Mouse (Mus musculus) lung, adult 2 months (tissue): Measurements from ENCODE around the gene Gm3468. TPM values are rescaled to one million over a fixed set of nuclear protein-coding genes. Genes with fewer than 3 reads are reported as not detected.
"Not testable (repeated sequence)": the region's sequence is repeated elsewhere in the genome, so short reads cannot be mapped to it uniquely, and the experiment has no call there.

ENCODE experiments used
- DNase-seq: peaks from one replicate; pipeline ENCODE4 v3.0.0; 2022
- H3K4me1 ChIP-seq: fragments of 200-500 bp; 2 replicates; pipeline ENCODE4 v1.6.1; 2011; ENCODE audit warnings: low read length; ENCODE audit not compliant: control insufficient read depth, insufficient read depth
- H3K4me3 ChIP-seq: fragments of 200-500 bp; replicated peaks from 2 replicates; pipeline ENCODE3; 2011; ENCODE audit warnings: low read depth, mild to moderate bottlenecking, control low read depth, low read length; ENCODE audit errors: extremely low read depth
- WGBS: fragments of 180-500 bp; shearing (Covaris S2); methylation state at CpG from one replicate; pipeline ENCODE4 v1.1.7; 2018; 5-methylcytosine and 5-hydroxymethylcytosine counted together
- polyA plus RNA-seq: library from polyadenylated mRNA; depleted of rRNA; stranded (reverse); fragments of >200 nt; gene quantifications from 2 replicates; pipeline ENCODE4 v1.2.3, GENCODE M21; 2012; rRNA removed

The Gm3468 gene
- 0.17 TPM in 1 of 2 replicates, not detected in the other for polyA plus RNA-seq

DNA sequence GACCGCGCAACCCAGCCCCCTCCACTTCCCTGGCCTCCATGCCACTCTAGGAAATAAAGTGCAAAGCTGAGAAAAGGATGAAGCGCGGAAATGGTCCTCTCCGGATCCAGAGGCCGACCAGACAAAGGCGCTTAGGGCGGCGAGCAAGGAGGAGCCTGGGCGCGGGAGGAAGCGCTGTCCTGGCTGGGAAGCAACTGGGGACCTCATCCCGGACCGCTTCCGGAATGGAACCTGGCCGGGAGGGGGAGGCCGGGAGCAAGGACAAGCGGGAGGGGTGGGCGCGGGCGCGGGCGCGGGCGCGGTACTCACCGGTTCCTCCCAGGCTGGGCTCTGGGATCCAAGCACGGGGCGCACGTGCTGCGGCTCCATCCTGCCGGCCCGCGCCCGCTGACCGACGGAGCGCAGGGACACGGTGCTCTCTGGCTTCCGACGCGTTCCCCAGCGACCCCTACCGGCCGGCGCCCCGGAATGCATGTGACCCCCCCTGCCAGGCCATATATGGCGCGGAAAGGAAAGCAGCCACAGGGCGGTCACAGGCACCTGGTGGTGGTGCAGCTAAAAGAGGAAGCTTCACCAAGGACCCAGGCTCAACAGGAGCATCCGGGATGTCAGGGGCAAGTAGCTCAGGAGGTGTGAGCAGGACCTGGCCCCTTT lies at the start of gene Gm3468:
Gene Gm3468 (minus strand): TSS at position 394 of the 654 bp plus-strand sequence.
- H3K4me1 ChIP-seq, H3K4me3 ChIP-seq: not testable (repeated sequence)
- WGBS, result 1% methylated on average over 47 of the region's 51 CpGs
- DNase-seq, result peak; percentile 8

DNA sequence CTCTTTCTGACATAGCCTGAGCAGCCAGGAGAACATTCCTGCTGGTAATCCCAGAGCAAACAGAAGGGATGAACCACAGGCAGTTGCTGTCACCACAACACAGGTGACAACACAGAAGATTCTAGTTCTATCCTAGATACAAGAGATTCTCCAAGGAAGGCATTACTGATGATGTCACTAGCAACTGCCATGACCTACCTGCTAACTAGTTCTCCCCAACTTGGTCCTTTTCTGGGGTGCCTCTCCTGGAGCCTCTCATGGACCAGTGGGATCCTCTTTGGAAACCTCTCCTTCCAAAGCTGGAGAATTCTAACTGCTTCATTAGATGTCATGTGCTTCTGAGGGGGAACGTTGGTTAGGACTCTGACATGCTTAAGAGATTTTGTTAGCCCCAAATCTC lies 17.2 kb upstream of the Gm3468 start, which contains the start of gene Gm3476:
Gene Gm3476 (minus strand): TSS at position 101 of the 400 bp plus-strand sequence.
- not testable (repeated sequence) for DNase-seq

DNA sequence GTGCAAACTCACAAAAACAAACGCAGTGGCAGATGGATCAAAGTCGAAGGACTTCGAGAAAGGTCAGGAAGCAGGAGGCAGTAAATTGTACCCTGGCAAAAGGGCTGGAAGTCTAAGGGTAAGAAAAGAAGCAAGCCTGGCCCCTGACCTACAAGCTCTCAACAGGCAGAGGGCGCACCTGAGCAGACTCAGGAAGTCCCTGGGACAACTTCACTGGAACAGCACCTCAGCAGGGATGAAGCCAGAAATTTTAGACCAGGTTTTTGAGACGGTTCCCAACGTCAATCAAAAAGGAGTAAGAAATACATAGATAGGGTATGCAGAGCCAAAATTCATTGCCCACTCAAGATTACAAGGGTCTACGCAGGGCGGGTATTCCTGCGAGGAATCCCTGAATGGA lies 965 bp downstream of the Gm3468 start:
- 7% methylated on average over 9 of the region's 9 CpGs for WGBS
- not testable (repeated sequence) for H3K4me3 ChIP-seq, DNase-seq, H3K4me1 ChIP-seq

More for the DNA sequence above, 17.2 kb upstream of the Gm3468 start, which contains the start of gene Gm3476:
- not testable (repeated sequence) for H3K4me3 ChIP-seq, H3K4me1 ChIP-seq
- no CpG with 5 or more reads among the region's 1 CpGs for WGBS

DNA sequence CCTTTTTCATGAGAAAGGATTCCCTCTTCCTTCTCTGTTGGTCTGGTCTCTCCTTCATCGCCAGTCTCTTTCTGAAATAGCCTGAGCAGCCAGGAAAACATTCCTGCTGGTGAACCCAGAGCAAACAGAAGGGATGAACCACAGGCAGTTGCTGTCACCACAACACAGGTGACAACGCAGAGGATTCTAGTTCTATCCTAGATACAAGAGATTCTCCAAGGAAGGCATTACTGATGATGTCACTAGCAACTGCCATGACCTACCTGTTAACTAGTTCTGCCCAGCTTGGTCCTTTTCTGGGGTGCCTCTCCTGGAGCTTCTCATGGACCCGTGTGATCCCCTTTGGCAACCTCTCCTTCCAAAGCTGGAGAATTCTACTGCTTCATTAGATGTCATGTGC lies 14.6 kb downstream of the Gm3468 start, which contains the start of gene Gm8206:
Gene Gm8206 (minus strand): TSS at position 101 of the 400 bp plus-strand sequence.
- H3K4me3 ChIP-seq, H3K4me1 ChIP-seq, DNase-seq: not testable (repeated sequence)
- WGBS, result 75% methylated on average over 2 of the region's 3 CpGs

DNA sequence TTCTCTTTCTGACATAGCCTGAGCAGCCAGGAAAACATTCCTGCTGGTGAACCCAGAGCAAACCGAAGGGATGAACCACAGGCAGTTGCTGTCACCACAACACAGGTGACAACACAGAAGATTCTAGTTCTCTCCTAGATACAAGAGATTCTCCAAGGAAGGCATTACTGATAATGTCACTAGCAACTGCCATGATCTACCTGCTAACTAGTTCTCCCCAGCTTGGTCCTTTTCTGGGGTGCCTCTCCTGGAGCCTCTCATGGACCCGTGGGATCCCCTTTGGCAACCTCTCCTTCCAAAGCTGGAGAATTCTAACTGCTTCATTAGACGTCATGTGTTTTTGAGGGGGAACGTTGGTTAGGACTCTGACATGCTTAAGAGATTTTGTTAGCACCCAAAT lies 50.3 kb downstream of the Gm3468 start, which contains the start of gene Gm6337:
Gene Gm6337 (minus strand): TSS at position 101 of the 400 bp plus-strand sequence.
- H3K4me1 ChIP-seq, H3K4me3 ChIP-seq, DNase-seq: not testable (repeated sequence)
- WGBS, result 85% methylated on average over 4 of the region's 4 CpGs

Other genes starting within 250 kb of the Gm3468 start
- gene Gm8237, start 228.3 kb downstream of the Gm3468 start, polyA plus RNA-seq, result not detected in 2 replicates
- 0.05 TPM in 1 of 2 replicates, not detected in the other for gene Gm3248, start 146.9 kb downstream of the Gm3468 start, polyA plus RNA-seq
- gene Gm3453, start 129.5 kb downstream of the Gm3468 start, polyA plus RNA-seq, result not detected in 2 replicates
- gene Gm6337, start 50.4 kb downstream of the Gm3468 start, polyA plus RNA-seq, result not detected in 2 replicates
- 0.18 TPM in 1 of 2 replicates, not detected in the other for gene Gm8206, start 14.7 kb downstream of the Gm3468 start, polyA plus RNA-seq
- gene Gm3476, start 17.1 kb upstream of the Gm3468 start, polyA plus RNA-seq, result not detected in 2 replicates
- not detected in 2 replicates for gene Gm21560, start 110.6 kb upstream of the Gm3468 start, polyA plus RNA-seq
- gene Gm3411, start 178.6 kb upstream of the Gm3468 start, polyA plus RNA-seq, result 0.24 and 1.0 TPM in 2 replicates
- not detected in 2 replicates for gene Gm21103, start 196.2 kb upstream of the Gm3468 start, polyA plus RNA-seq
- not detected in 2 replicates for gene Gm3618, start 235.0 kb upstream of the Gm3468 start, polyA plus RNA-seq